23 mouse cellular contexts compared by ENCODE assay signal in genomic region chr19:22070246-22071030, GRCm38 (mm10).
"Had no signal": no experiment of that assay in that cellular context is flagged by ENCODE, and none has a peak within 500 bp of the region (broad histone marks: within the 10 kb centered on the region; RNA-seq: fewer than 3 reads in every experiment).

No protein-coding gene starts in this region.

- DNase-seq: kidney, adult 9 months; kidney, postnatal 14 days; kidney, postnatal 4 days; liver; lung, adult 18-20 months; lung, postnatal 10 days; lung, postnatal 36 days; midbrain, embryonic 14.5 days; right cerebral cortex, adult 18-20 months; right cerebral cortex, postnatal 14 days; right cerebral cortex, postnatal 4 days; thymus, postnatal 25 days had no signal

- H3K4me2 ChIP-seq: limb, embryonic 13.5 days; liver, embryonic 12.5 days; liver, embryonic 15.5 days; lung, embryonic 15.5 days; neural tube, embryonic 12.5 days; neural tube, embryonic 15.5 days; stomach, embryonic 15.5 days had no signal

- H3K36me3 ChIP-seq: limb, embryonic 10.5 days; limb, embryonic 13.5 days; liver, embryonic 12.5 days; liver, embryonic 15.5 days; lung, embryonic 15.5 days; midbrain, embryonic 10.5 days; neural tube, embryonic 12.5 days; neural tube, embryonic 15.5 days; stomach, embryonic 15.5 days had no signal

- H3K27me3 ChIP-seq: limb, embryonic 13.5 days; liver, embryonic 12.5 days; liver, embryonic 15.5 days; lung, embryonic 15.5 days; megakaryocyte, embryonic 14.5 days; neural tube, embryonic 12.5 days; neural tube, embryonic 15.5 days; stomach, embryonic 15.5 days had no signal

- ATAC-seq: liver, embryonic 12.5 days had no signal

- H3K4me3 ChIP-seq: left cerebral cortex, adult 2 months; limb, embryonic 10.5 days; limb, embryonic 13.5 days; liver, embryonic 12.5 days; liver, embryonic 15.5 days; lung, embryonic 15.5 days; megakaryocyte, embryonic 14.5 days; midbrain, embryonic 10.5 days; neural tube, embryonic 12.5 days; neural tube, embryonic 15.5 days; stomach, embryonic 15.5 days had no signal

- H3K9me3 ChIP-seq: limb, embryonic 10.5 days; limb, embryonic 13.5 days; liver, embryonic 12.5 days; liver, embryonic 15.5 days; lung, embryonic 15.5 days; megakaryocyte, embryonic 14.5 days; midbrain, embryonic 10.5 days; neural tube, embryonic 12.5 days; neural tube, embryonic 15.5 days; stomach, embryonic 15.5 days had no signal

- H3K9ac ChIP-seq: limb, embryonic 13.5 days; liver, embryonic 12.5 days; liver, embryonic 15.5 days; lung, embryonic 15.5 days; neural tube, embryonic 12.5 days; neural tube, embryonic 15.5 days; stomach, embryonic 15.5 days had no signal

- H3K27ac ChIP-seq: left cerebral cortex, adult 2 months; limb, embryonic 10.5 days; limb, embryonic 13.5 days; liver, embryonic 12.5 days; liver, embryonic 15.5 days; lung, embryonic 15.5 days; midbrain, embryonic 10.5 days; neural tube, embryonic 12.5 days; neural tube, embryonic 15.5 days; stomach, embryonic 15.5 days had no signal

- H3K4me1 ChIP-seq: limb, embryonic 10.5 days; limb, embryonic 13.5 days; liver, embryonic 12.5 days; liver, embryonic 15.5 days; lung, embryonic 15.5 days; megakaryocyte, embryonic 14.5 days; neural tube, embryonic 12.5 days; neural tube, embryonic 15.5 days; stomach, embryonic 15.5 days had no signal
